Comparison of ENCODE assay signal across 32 mouse cellular contexts in genomic region chr9:58690701-58691100, GRCm38 (mm10). TPM values are rescaled to one million over a fixed set of nuclear protein-coding genes. Genes with fewer than 3 reads are reported as not detected.
"Had no signal": no experiment of that assay in that cellular context is flagged by ENCODE, and none has a peak within 500 bp of the region (broad histone marks: within the 10 kb centered on the region; RNA-seq: fewer than 3 reads in every experiment).

No protein-coding gene starts in this region.

- H3K4me1 ChIP-seq: hindbrain, embryonic 10.5 days; hindbrain, embryonic 12.5 days; hindbrain, embryonic 13.5 days; hindbrain, embryonic 15.5 days; intestine, embryonic 15.5 days had no signal

- H3K9me3 ChIP-seq: heart, embryonic 15.5 days; hindbrain, embryonic 15.5 days; intestine, embryonic 15.5 days; kidney, embryonic 15.5 days had no signal

- H3K36me3 ChIP-seq: heart, embryonic 12.5 days; heart, embryonic 13.5 days; heart, embryonic 15.5 days; hindbrain, embryonic 10.5 days; hindbrain, embryonic 12.5 days; hindbrain, embryonic 13.5 days; hindbrain, embryonic 15.5 days; intestine, embryonic 15.5 days; kidney, embryonic 15.5 days had no signal

- DNase-seq: heart, postnatal 36 days; heart, postnatal 4 days; kidney, adult 11 months; kidney, adult 18-20 months; kidney, adult 2 months; kidney, adult 8-10 months; kidney, adult 9 months; kidney, postnatal 10 days; kidney, postnatal 14 days; kidney, postnatal 25 days; kidney, postnatal 36 days; kidney, postnatal 4 days; layer of hippocampus, adult 9-11 months; layer of hippocampus, postnatal 36 days had no signal

- H3K27ac ChIP-seq: heart, embryonic 13.5 days; heart, embryonic 15.5 days; hindbrain, embryonic 10.5 days; hindbrain, embryonic 12.5 days; hindbrain, embryonic 13.5 days; hindbrain, embryonic 14.5 days; hindbrain, embryonic 15.5 days; hindbrain, postnatal 0 days; intestine, embryonic 15.5 days; kidney, embryonic 15.5 days; kidney, postnatal 0 days; layer of hippocampus, adult 2 months; left cerebral cortex, adult 2 months had no signal

- H3K4me3 ChIP-seq: heart, embryonic 12.5 days; heart, embryonic 13.5 days; heart, embryonic 15.5 days; hindbrain, embryonic 10.5 days; hindbrain, embryonic 12.5 days; hindbrain, embryonic 13.5 days; hindbrain, embryonic 15.5 days; intestine, embryonic 15.5 days; kidney, embryonic 15.5 days; layer of hippocampus, adult 2 months; left cerebral cortex, adult 2 months had no signal

- H3K27me3 ChIP-seq: heart, embryonic 12.5 days; heart, embryonic 13.5 days; heart, embryonic 15.5 days; hindbrain, embryonic 12.5 days; hindbrain, embryonic 13.5 days; hindbrain, embryonic 15.5 days; intestine, embryonic 15.5 days; kidney, embryonic 15.5 days had no signal

RNA-seq across cellular contexts. Expression of gene Rec114, which starts 53.1 kb away (rescaled TPM):
- total RNA-seq: layer of hippocampus, adult 18-20 months; layer of hippocampus, postnatal 36 days; left cerebral cortex, adult 18-20 months; left cerebral cortex, adult 8-10 months had no signal
- polyA plus RNA-seq: large intestine, adult 2 months had no signal
